Mouse (Mus musculus) c-Kit-positive CD71-positive TER-119-positive erythroid progenitor cells, embryonic 14.5 days (primary cell): ENCODE results near the gene Rad54l2.

Experiments used
- DNase-seq: peaks from one replicate; pipeline ENCODE4 v3.0.0-alpha.2; 2013; ENCODE audit warnings: low spot score

Gene Rad54l2

GRCm38 (mm10) chr9:106676571-106676970 lies 112.4 kb downstream of the Rad54l2 start:
- no peak for DNase-seq

- DNase-seq: no peak
Measured at GRCm38 (mm10) chr9:106675965-106676364, 113.0 kb downstream of the Rad54l2 start.

- DNase-seq: peak; percentile 77
Measured at GRCm38 (mm10) chr9:106675480-106675879, 113.5 kb downstream of the Rad54l2 start.

GRCm38 (mm10) chr9:106673860-106674259 lies 115.1 kb downstream of the Rad54l2 start:
- DNase-seq: no peak

- DNase-seq: no peak
Measured at GRCm38 (mm10) chr9:106664856-106665255, 124.1 kb downstream of the Rad54l2 start.

- no peak for DNase-seq
Measured at GRCm38 (mm10) chr9:106664433-106664832, 124.6 kb downstream of the Rad54l2 start.

GRCm38 (mm10) chr9:106663200-106663599 lies 125.8 kb downstream of the Rad54l2 start:
- no peak for DNase-seq

GRCm38 (mm10) chr9:106659935-106660334 lies 129.1 kb downstream of the Rad54l2 start:
- no peak for DNase-seq

GRCm38 (mm10) chr9:106659441-106659840 lies 129.6 kb downstream of the Rad54l2 start:
- DNase-seq: no peak

GRCm38 (mm10) chr9:106657592-106657991 lies 131.4 kb downstream of the Rad54l2 start:
- DNase-seq: no peak

GRCm38 (mm10) chr9:106656820-106657219 lies 132.2 kb downstream of the Rad54l2 start:
- no peak for DNase-seq

- DNase-seq: peak; percentile 29
Measured at GRCm38 (mm10) chr9:106655884-106656720, 132.9 kb downstream of the Rad54l2 start, which contains the start of gene Grm2. Gene Grm2, minus strand, starts transcription at chr9:106656082.

- DNase-seq: no peak
Measured at GRCm38 (mm10) chr9:106652720-106653119, 136.3 kb downstream of the Rad54l2 start.

GRCm38 (mm10) chr9:106647226-106647625 lies 141.8 kb downstream of the Rad54l2 start:
- DNase-seq: no peak

GRCm38 (mm10) chr9:106645684-106646271 lies 143.2 kb downstream of the Rad54l2 start:
- no peak for DNase-seq

- peak; percentile 12 for DNase-seq
Measured at GRCm38 (mm10) chr9:106643787-106644186, 145.2 kb downstream of the Rad54l2 start.

- peak; percentile 71 for DNase-seq
Measured at GRCm38 (mm10) chr9:106643128-106643527, 145.9 kb downstream of the Rad54l2 start.

- DNase-seq: no peak
Measured at GRCm38 (mm10) chr9:106641346-106641745, 147.6 kb downstream of the Rad54l2 start.

- DNase-seq: no peak
Measured at GRCm38 (mm10) chr9:106638154-106638553, 150.8 kb downstream of the Rad54l2 start.
